Mouse (Mus musculus): ENCODE measurements around the gene Srebf1.
A peak's percentile ranks its signal among the peaks of the same experiment; 100 is the strongest.

Srebf1 gene

GRCm38 (mm10) chr11:60232441-60233058 is 10.2 kb upstream of the Srebf1 start:
- no peak for DNase-seq

GRCm38 (mm10) chr11:60231951-60232350 is 9.6 kb upstream of the Srebf1 start:
- no peak for DNase-seq

GRCm38 (mm10) chr11:60231326-60231725 is 8.9 kb upstream of the Srebf1 start:
- DNase-seq = no peak

GRCm38 (mm10) chr11:60230512-60230911 is 8.1 kb upstream of the Srebf1 start:
- no peak for DNase-seq

- peak; percentile 84 for DNase-seq
These were observed 7.4 kb upstream of the Srebf1 start for GRCm38 (mm10) chr11:60229821-60230220.

- DNase-seq = no peak
These were observed 6.1 kb upstream of the Srebf1 start for GRCm38 (mm10) chr11:60228525-60228924.

- no peak for DNase-seq
These were observed 3.5 kb upstream of the Srebf1 start for GRCm38 (mm10) chr11:60225874-60226273.

- DNase-seq = peak; percentile 48
These were observed 2.3 kb upstream of the Srebf1 start for GRCm38 (mm10) chr11:60224676-60225075.

- DNase-seq = no peak
These were observed 304 bp downstream of the Srebf1 start for GRCm38 (mm10) chr11:60222085-60222468.

GRCm38 (mm10) chr11:60221425-60221824 is 956 bp downstream of the Srebf1 start:
- DNase-seq = no peak

- peak; percentile 92 for DNase-seq
These were observed 2.0 kb downstream of the Srebf1 start for GRCm38 (mm10) chr11:60220291-60220804.

GRCm38 (mm10) chr11:60219609-60220008 is 2.8 kb downstream of the Srebf1 start:
- no peak for DNase-seq

- no peak for DNase-seq
These were observed 4.9 kb downstream of the Srebf1 start for GRCm38 (mm10) chr11:60217467-60217866.

- no peak for DNase-seq
These were observed 5.7 kb downstream of the Srebf1 start for GRCm38 (mm10) chr11:60216671-60217070.

- no peak for DNase-seq
These were observed 9.1 kb downstream of the Srebf1 start for GRCm38 (mm10) chr11:60213266-60213665.

GRCm38 (mm10) chr11:60211761-60212160 is 10.6 kb downstream of the Srebf1 start:
- no peak for DNase-seq

GRCm38 (mm10) chr11:60211152-60211551 is 11.2 kb downstream of the Srebf1 start:
- no peak for DNase-seq

GRCm38 (mm10) chr11:60210305-60210724 is 12.1 kb downstream of the Srebf1 start:
- DNase-seq = peak; percentile 95

GRCm38 (mm10) chr11:60209933-60210249 is 12.5 kb downstream of the Srebf1 start:
- DNase-seq = no peak

- DNase-seq = peak; percentile 83
These were observed 13.0 kb downstream of the Srebf1 start for GRCm38 (mm10) chr11:60209217-60209932.

GRCm38 (mm10) chr11:60208712-60209111 is 13.7 kb downstream of the Srebf1 start:
- no peak for DNase-seq

- peak; percentile 55 for DNase-seq
These were observed 14.2 kb downstream of the Srebf1 start for GRCm38 (mm10) chr11:60208201-60208600.

GRCm38 (mm10) chr11:60206207-60206606 is 16.2 kb downstream of the Srebf1 start:
- no peak for DNase-seq

GRCm38 (mm10) chr11:60205026-60205425 is 17.4 kb downstream of the Srebf1 start:
- DNase-seq = no peak

All from kidney, adult 11 months (tissue).